Mouse (Mus musculus) spleen, adult 2 months (tissue): ENCODE measurements around the gene Mgat4a. TPM values are rescaled to one million over a fixed set of nuclear protein-coding genes. Genes with fewer than 3 reads are reported as not detected.
"Not testable (repeated sequence)": the region's sequence is repeated elsewhere in the genome, so short reads cannot be mapped to it uniquely, and the experiment has no call there.

Experiments used
- DNase-seq, 2 experiments: peaks; one replicate each; pipeline versions ENCODE4 v3.0.0 to v3.0.0-alpha.2; 2012 to 2021; ENCODE audit warnings: low spot score in 2 of 2, low read depth in 1 of 2
- H3K27ac ChIP-seq: fragments of 200-500 bp; 2 replicates; pipeline ENCODE4 v1.5.1; 2012; ENCODE audit warnings: low read length, inconsistent platforms; ENCODE audit not compliant: insufficient read depth
- H3K27me3 ChIP-seq: fragments of 200-500 bp; 2 replicates; pipeline ENCODE4 v1.6.1; 2012; ENCODE audit warnings: mild to moderate bottlenecking, moderate library complexity, low read length, inconsistent platforms; ENCODE audit not compliant: control insufficient read depth, insufficient read depth
- H3K36me3 ChIP-seq: fragments of 200-500 bp; 2 replicates; pipeline ENCODE4 v1.6.1; 2012; ENCODE audit warnings: mild to moderate bottlenecking, low read length, inconsistent platforms; ENCODE audit not compliant: control insufficient read depth, insufficient read depth
- H3K4me1 ChIP-seq: fragments of 200-500 bp; 2 replicates; pipeline ENCODE4 v1.6.1; 2011; ENCODE audit warnings: inconsistent platforms; ENCODE audit not compliant: control insufficient read depth, insufficient read depth, insufficient read length
- H3K4me3 ChIP-seq: fragments of 200-500 bp; 2 replicates; pipeline ENCODE4 v1.5.1; 2011; ENCODE audit warnings: mild to moderate bottlenecking, inconsistent platforms; ENCODE audit not compliant: insufficient read depth, insufficient read length; ENCODE audit errors: extremely low read depth
- CTCF ChIP-seq: fragments of 200-500 bp; IDR thresholded peaks from 2 replicates; pipeline ENCODE4 v1.5.1; 2011; ENCODE audit warnings: mild to moderate bottlenecking, inconsistent platforms; ENCODE audit not compliant: insufficient read depth, insufficient read length, insufficient replicate concordance; ENCODE audit errors: extremely low read depth
- POLR2A ChIP-seq: fragments of 200-500 bp; IDR thresholded peaks from 2 replicates; pipeline ENCODE4 v1.6.1; 2011; ENCODE audit warnings: low read depth, low read length, inconsistent platforms
- WGBS: fragments of 180-500 bp; shearing (Covaris S2); methylation state at CpG from one replicate; pipeline ENCODE4 v1.1.7; 2018; 5-methylcytosine and 5-hydroxymethylcytosine counted together
- polyA plus RNA-seq: library from polyadenylated mRNA; depleted of rRNA; stranded (reverse); fragments of >200 nt; gene quantifications from 2 replicates; pipeline ENCODE4 v1.2.3, GENCODE M21; 2012

The Mgat4a gene
- polyA plus RNA-seq, 1 experiment, result 8.4 TPM

- Histone ChIP-seq H3K4me3 (no peak overlapping the region), H3K27ac (no peak overlapping the region), H3K27me3 (no peaks in the 10 kb centered on the region), H3K36me3 (no peaks in the 10 kb centered on the region), H3K4me1 (no peaks in the 10 kb centered on the region)
- TF ChIP-seq CTCF (no peak), POLR2A (no peak)
- peak in 1 of 2 experiments; percentile 8 for DNase-seq
- WGBS, result 77% methylated on average over 9 of the region's 9 CpGs
Measured at GRCm38 (mm10) chr1:37505348-37505730, 35.5 kb downstream of the Mgat4a start.

- DNase-seq, result no peak
- Histone ChIP-seq H3K36me3 (no peaks in the 10 kb centered on the region), H3K27me3 (no peaks in the 10 kb centered on the region), H3K4me3 (no peak overlapping the region), H3K4me1 (no peaks in the 10 kb centered on the region), H3K27ac (no peak overlapping the region)
- 71% methylated on average over 10 of the region's 10 CpGs for WGBS
- TF ChIP-seq CTCF (no peak), POLR2A (no peak)
Measured at GRCm38 (mm10) chr1:37504716-37505347, 36.0 kb downstream of the Mgat4a start.

- Histone ChIP-seq H3K4me3 (no peak overlapping the region), H3K27me3 (no peaks in the 10 kb centered on the region), H3K27ac (no peak overlapping the region), H3K4me1 (no peaks in the 10 kb centered on the region), H3K36me3 (no peaks in the 10 kb centered on the region)
- TF ChIP-seq POLR2A (no peak), CTCF (no peak)
- DNase-seq, result no peak
- WGBS, result 81% methylated on average over 4 of the region's 4 CpGs
Measured at GRCm38 (mm10) chr1:37503656-37504055, 37.2 kb downstream of the Mgat4a start.

- TF ChIP-seq POLR2A (no peak), CTCF (no peak)
- no peak for DNase-seq
- no peaks in the 10 kb centered on the region for H3K27me3 ChIP-seq
- 64% methylated on average over 9 of the region's 9 CpGs for WGBS
- H3K4me3 ChIP-seq, result no peak overlapping the region
- H3K4me1 ChIP-seq, result no peaks in the 10 kb centered on the region
- H3K36me3 ChIP-seq, result 0 out of 2 replicates have a peak, but pooled peaks cover 2% of the 10 kb centered on the region
- H3K27ac ChIP-seq, result no peak overlapping the region
Measured at GRCm38 (mm10) chr1:37502354-37502753, 38.5 kb downstream of the Mgat4a start.

- peaks cover 6% of the 10 kb centered on the region; the same call in 1 of the 2 replicates for H3K4me1 ChIP-seq
- no peak for TF ChIP-seq CTCF
- no peak for TF ChIP-seq POLR2A
Measured at GRCm38 (mm10) chr1:37500723-37501122, 40.1 kb downstream of the Mgat4a start.

GRCm38 (mm10) chr1:37499395-37499794, 41.4 kb downstream of the Mgat4a start:
- H3K27ac ChIP-seq, result not testable (repeated sequence)

More at GRCm38 (mm10) chr1:37500723-37501122, 40.1 kb downstream of the Mgat4a start:
- DNase-seq, result no peak
- Histone ChIP-seq H3K27ac (no peak overlapping the region), H3K4me3 (no peak overlapping the region), H3K27me3 (no peaks in the 10 kb centered on the region), H3K36me3 (0 out of 2 replicates have a peak, but pooled peaks cover 2% of the 10 kb centered on the region)
- WGBS, result 75% methylated on average over 8 of the region's 8 CpGs

GRCm38 (mm10) chr1:37498911-37499310, 41.9 kb downstream of the Mgat4a start:
- Histone ChIP-seq H3K4me3 (no peak overlapping the region), H3K36me3 (0 out of 2 replicates have a peak, but pooled peaks cover 2% of the 10 kb centered on the region), H3K27me3 (no peaks in the 10 kb centered on the region), H3K4me1 (peaks cover 8% of the 10 kb centered on the region; the same call in 1 of the 2 replicates), H3K27ac (no peak overlapping the region)
- no peak for DNase-seq
- WGBS, result 93% methylated on average over 10 of the region's 10 CpGs
- TF ChIP-seq CTCF (no peak), POLR2A (no peak)

More at GRCm38 (mm10) chr1:37499395-37499794, 41.4 kb downstream of the Mgat4a start:
- not testable (repeated sequence) for DNase-seq, H3K4me3 ChIP-seq, H3K36me3 ChIP-seq, H3K27me3 ChIP-seq, H3K4me1 ChIP-seq
- 94% methylated on average over 1 of the region's 1 CpGs for WGBS
